Mouse (Mus musculus) gastrocnemius, adult 2 months (tissue): ENCODE measurements around the gene Phkb. TPM values are rescaled to one million over a fixed set of nuclear protein-coding genes. Genes with fewer than 3 reads are reported as not detected.

ENCODE experiments used
- DNase-seq: peaks from one replicate; pipeline ENCODE4 v3.0.0; 2022
- H3K27ac ChIP-seq: fragments of 200-600 bp; 2 replicates; pipeline ENCODE4 v1.8.1; 2022; ENCODE audit warnings: mild to moderate bottlenecking
- H3K4me3 ChIP-seq: fragments of 200-600 bp; 2 replicates; pipeline ENCODE4 v1.8.1; 2022; ENCODE audit warnings: mild to moderate bottlenecking, moderate library complexity
- CTCF ChIP-seq: fragments of 200-600 bp; IDR thresholded peaks from 2 replicates; pipeline ENCODE4 v1.8.1; 2022; ENCODE audit warnings: antibody characterized with exemption, mild to moderate bottlenecking, moderate library complexity
- intact Hi-C: fragments of 180-260 bp; cut with DNase I; formaldehyde crosslinking; loops from one replicate; pipeline ENCODE4 v1.15.1; 2025
- total RNA-seq, 2 experiments: library from RNA; stranded (reverse); gene quantifications; 2 replicates each; pipeline ENCODE4 v1.2.3; 2021

Phkb gene
- total RNA-seq, 2 experiments from 2014 or later, result 268 to 447 TPM

- no peak for DNase-seq
- TF ChIP-seq CTCF, result no peak
- intact Hi-C loops, result no loop called here
- Histone ChIP-seq H3K27ac (no peak overlapping the region), H3K4me3 (no peak overlapping the region)
Measured at GRCm38 (mm10) chr8:86058618-86059017, 217.9 kb downstream of the Phkb start.

- intact Hi-C loops, result no loop called here
- Histone ChIP-seq H3K4me3 (no peak overlapping the region), H3K27ac (no peak overlapping the region)
- no peak for TF ChIP-seq CTCF
- no peak for DNase-seq
Measured at GRCm38 (mm10) chr8:86059130-86059529, 218.4 kb downstream of the Phkb start.

GRCm38 (mm10) chr8:86063411-86063810 lies 222.7 kb downstream of the Phkb start:
- no peak overlapping the region for H3K4me3 ChIP-seq
- no peak overlapping the region for H3K27ac ChIP-seq

GRCm38 (mm10) chr8:86079433-86079832 lies 238.7 kb downstream of the Phkb start:
- TF ChIP-seq CTCF, result no peak
- Histone ChIP-seq H3K27ac (no peak overlapping the region), H3K4me3 (no peak overlapping the region)
- intact Hi-C loops, result no loop called here
- no peak for DNase-seq

More at GRCm38 (mm10) chr8:86063411-86063810, 222.7 kb downstream of the Phkb start:
- DNase-seq, result no peak
- no peak for TF ChIP-seq CTCF
- intact Hi-C loops, result no loop called here

GRCm38 (mm10) chr8:86083346-86083745 lies 242.6 kb downstream of the Phkb start:
- Histone ChIP-seq H3K27ac (peak overlapping the region; percentile 68), H3K4me3 (peak overlapping the region; percentile 19)
- no peak for TF ChIP-seq CTCF
- peak; percentile 69 for DNase-seq
- intact Hi-C loops, result no loop called here

- no peak for TF ChIP-seq CTCF
- H3K27ac ChIP-seq, result no peak overlapping the region
- DNase-seq, result no peak
- intact Hi-C loops, result no loop called here
- no peak overlapping the region for H3K4me3 ChIP-seq
Measured at GRCm38 (mm10) chr8:86086791-86087190, 246.0 kb downstream of the Phkb start.

GRCm38 (mm10) chr8:86087468-86087867 lies 246.7 kb downstream of the Phkb start:
- no peak for DNase-seq
- H3K27ac ChIP-seq, result no peak overlapping the region
- intact Hi-C loops, result no loop called here
- H3K4me3 ChIP-seq, result no peak overlapping the region
- TF ChIP-seq CTCF, result no peak

- no peak overlapping the region for H3K27ac ChIP-seq
- intact Hi-C loops, result no loop called here
- no peak for TF ChIP-seq CTCF
- no peak overlapping the region for H3K4me3 ChIP-seq
- no peak for DNase-seq
Measured at GRCm38 (mm10) chr8:86090666-86091065, 249.9 kb downstream of the Phkb start.

Other genes with a start within 250 kb of the Phkb start
- gene Neto2, start 140.0 kb upstream of the Phkb start, total RNA-seq, result 1 to 10 TPM in 1 of 2 experiments, under 1 TPM in 1; 0.86 to 3.8 TPM
- 10 to 100 TPM; 39.5 to 45.8 TPM for gene Itfg1, start within 50 bp of the Phkb start, total RNA-seq